Mouse (Mus musculus) c-Kit-positive CD71-positive TER-119-positive erythroid progenitor cells, embryonic 14.5 days (primary cell): Measurements from ENCODE around the gene Hspa1a.
A peak's percentile ranks its signal among the peaks of the same experiment; 100 is the strongest.
"Not testable (repeated sequence)": the region's sequence is repeated elsewhere in the genome, so short reads cannot be mapped to it uniquely, and the experiment has no call there.

Experiments used
- DNase-seq: peaks from one replicate; pipeline ENCODE4 v3.0.0-alpha.2; 2013; ENCODE audit warnings: low spot score

Hspa1a gene

GRCm38 (mm10) chr17:34964640-34965049 lies 7.3 kb downstream of the Hspa1a start:
- no peak for DNase-seq

DNA sequence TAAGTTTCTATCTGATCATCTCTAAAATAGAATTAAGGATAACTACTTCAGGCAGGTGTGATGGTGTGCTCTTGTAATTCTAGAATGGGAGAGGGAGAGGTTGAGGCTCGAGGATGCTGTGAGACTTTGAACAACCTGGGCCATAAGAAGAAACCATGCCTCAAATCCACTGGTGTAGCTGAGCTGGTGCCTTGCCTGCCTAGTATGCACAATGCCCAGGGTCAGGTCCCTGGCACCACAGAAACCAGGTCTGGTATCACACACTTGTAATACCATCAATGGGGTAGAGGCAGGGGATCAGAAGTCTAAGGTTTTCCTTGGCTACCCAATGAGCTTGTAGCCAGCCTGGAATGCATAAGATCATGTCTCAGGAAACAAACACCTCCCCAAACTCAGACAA lies 9.1 kb downstream of the Hspa1a start:
- no peak for DNase-seq

DNA sequence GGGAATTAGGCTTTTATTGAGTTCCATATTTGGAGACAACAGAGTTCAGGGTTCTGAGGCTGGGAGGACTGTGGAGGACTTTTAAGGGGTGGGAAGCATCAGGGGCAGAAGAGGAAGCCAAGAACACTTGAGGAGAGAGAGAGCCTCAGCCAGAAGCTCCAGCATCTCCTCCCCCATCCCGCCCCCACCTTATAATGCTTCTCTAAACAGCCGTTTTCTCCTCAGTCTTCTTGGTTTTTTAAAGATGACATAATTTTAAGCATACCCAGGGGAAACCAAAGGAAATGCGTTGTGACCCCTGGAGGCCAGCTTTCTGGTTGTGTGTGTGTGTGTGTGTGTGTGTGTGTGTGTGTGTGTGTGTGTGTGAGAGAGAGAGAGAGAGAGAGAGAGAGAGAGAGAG lies 9.8 kb downstream of the Hspa1a start:
- DNase-seq, result no peak

DNA sequence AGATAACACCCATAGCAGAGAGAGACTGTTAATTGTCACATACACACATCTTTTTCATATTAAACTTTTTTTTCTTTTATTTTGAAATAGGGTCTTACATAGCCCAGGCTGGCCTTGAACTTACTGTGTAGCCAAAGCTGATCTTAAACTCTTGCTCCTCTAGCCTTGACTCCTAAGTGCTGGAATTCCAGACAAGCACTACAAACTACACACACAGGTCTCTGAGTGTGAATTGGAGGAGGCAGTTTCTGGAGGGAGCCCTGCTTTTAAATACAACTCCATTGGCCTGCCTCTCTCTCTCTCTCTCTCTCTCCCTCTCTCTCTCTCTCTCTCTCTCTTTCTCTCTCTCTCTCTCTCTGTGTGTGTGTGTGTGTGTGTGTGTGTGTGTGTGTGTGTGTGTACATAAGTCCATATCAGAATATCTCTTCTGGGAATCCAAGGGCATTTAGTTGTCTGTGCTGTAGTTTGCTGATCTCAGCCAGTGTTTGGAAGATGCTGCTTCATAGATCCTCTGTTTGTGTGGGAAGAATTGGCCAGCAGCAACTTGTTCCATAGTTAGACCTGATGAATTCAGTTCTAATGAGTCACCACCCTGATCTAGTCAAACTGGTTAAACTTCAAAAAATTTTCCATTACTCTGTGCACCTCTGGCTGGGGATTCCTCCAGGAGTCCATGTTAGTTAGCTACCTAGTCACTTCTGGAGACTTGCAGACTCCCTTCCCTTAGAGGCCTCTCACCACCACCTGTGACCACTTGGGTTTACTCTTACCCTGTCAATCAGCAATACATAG lies 11.1 kb downstream of the Hspa1a start:
- no peak for DNase-seq

GRCm38 (mm10) chr17:34959881-34960515 lies 12.0 kb downstream of the Hspa1a start:
- DNase-seq, result no peak

DNA sequence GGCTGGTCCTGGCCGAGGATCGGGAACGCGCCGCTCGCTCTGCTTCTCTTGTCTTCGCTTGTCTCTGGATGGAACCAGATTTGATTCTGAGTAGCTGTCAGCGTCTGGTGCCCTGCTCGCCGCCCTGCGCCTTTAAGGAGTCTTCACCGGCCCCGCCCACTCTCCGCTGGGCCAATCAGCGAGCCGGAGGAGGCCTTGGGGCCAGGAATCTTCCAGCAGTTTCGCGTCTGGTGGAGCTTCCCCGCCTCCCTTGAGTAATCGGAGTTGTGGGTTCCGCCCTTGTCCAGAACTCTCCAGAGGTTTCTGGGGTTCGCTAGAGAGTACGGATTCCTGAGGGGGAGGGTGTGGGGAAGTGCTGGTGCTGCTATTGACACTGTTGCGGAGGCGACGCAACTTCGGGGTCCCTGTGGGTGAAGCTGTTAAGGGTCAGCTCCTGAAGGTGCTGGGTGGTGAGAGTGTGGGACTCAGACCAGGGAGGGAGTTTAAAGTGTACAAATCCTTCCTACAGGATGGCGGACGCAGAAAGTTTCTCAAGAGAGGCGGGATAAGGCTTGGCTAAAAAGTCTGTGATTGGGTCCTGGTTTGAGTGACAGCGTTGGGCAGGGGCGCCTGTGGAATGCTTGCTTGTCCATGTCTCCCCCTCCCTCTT lies 12.7 kb downstream of the Hspa1a start, which contains the start of gene Hspa1b:
Gene Hspa1b (minus strand): TSS at position 109 of the 649 bp plus-strand sequence.
- DNase-seq, result peak; percentile 53

DNA sequence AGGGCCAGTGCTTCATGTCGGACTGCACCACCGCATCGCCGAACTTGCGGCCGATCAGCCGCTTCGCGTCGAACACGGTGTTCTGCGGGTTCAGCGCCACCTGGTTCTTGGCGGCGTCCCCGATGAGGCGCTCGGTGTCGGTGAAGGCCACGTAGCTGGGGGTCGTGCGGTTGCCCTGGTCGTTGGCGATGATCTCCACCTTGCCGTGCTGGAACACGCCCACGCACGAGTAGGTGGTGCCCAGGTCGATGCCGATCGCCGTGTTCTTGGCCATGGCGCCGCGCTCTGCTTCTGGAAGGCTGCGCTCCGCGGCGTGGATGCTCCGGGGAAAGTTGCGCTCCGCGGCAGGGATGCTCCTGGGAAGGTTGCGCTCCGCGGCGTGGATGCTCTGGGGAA lies 13.2 kb downstream of the Hspa1a start:
- DNase-seq, result not testable (repeated sequence)

- not testable (repeated sequence) for DNase-seq
These were observed 14.0 kb downstream of the Hspa1a start for GRCm38 (mm10) chr17:34957966-34958365.

DNA sequence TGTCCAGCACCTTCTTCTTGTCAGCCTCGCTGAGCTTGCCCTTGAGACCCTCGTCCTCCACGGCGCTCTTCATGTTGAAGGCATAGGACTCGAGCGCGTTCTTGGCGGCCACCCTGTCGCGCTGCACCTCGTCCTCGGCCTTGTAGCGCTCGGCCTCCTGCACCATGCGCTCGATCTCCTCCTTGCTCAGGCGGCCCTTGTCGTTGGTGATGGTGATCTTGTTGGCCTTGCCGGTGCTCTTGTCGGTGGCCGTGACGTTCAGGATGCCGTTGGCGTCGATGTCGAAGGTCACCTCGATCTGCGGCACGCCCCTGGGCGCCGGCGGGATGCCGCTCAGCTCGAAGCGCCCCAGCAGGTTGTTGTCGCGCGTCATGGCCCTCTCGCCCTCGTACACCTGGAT lies 14.7 kb downstream of the Hspa1a start:
- not testable (repeated sequence) for DNase-seq

DNA sequence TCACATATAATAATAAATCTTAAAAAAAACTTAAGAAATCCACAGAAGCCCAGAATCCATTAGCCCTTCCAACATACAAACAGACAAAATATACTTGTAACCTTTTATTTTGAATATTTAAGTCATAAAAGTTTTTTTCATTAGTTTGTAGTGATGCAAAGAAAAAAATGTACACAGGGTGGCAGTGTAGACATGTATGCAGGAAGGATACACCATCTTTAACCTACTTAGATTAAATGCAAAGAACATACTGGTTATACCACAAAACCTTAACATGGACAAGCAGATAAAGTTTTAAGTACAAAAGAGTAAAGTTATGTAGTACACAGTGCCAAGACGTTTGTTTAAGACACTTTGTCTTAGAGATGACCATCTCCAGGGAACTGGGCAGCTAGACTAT lies 15.6 kb downstream of the Hspa1a start:
- peak; percentile 49 for DNase-seq

- peak; percentile 16 for DNase-seq
These were observed 16.1 kb downstream of the Hspa1a start for GRCm38 (mm10) chr17:34955884-34956283.

DNA sequence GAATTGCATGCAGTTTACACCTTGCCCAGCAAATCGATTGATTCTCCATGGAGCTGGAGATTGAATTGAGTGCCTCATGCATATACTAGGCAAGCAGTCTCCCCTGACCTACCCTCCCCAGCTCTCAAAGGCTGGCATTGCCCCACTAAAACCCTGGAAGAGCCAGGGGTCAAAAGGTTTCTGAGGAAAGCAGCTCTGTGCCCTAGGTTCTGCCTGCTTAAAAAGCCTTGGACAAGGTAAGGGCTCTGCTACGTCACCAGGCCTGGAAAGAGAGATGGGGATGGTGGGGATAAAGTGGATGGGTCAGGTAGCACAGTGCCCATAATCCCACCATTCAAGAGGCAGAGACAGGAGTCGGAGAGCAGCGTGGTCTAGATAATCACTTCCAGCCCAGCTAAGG lies 17.1 kb downstream of the Hspa1a start:
- no peak for DNase-seq

DNA sequence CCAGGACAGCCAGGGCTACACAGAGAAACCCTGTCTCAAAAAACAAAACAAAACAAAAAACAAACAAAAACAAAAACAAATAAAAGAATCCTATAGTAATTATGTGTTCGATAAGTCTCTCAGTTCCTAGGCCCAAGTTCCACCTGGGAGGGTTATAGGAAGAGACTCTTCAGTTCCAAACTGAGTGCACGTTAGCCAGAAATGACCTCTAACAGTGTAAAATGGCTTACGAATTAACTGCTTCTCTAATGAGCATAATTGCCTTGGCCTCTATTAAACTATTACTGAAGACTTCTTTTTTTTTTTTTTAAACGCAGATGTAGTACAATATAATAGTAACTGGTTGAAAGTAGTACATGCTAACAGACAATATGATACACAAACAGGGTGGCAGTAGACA lies 18.1 kb downstream of the Hspa1a start:
- DNase-seq, result no peak

DNA sequence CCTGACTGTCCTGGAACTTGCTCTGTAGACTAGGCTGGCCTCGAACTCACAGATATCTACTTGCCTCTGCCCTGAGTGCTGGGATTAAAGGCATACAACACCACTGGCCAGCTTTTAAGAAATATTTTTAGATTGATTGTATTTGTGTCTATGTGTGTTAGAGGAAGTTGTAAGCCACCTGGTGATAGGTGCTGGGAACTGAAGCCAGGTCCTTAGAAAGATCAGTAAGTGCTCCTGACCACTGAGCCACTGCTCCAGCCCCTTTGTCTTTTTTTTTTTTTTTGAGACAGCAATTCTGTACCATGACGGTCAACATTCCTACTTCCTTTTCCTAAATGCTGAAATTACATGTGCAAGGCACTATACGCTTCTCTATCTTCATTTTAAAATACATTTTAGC lies 18.7 kb downstream of the Hspa1a start:
- DNase-seq, result no peak

GRCm38 (mm10) chr17:34952378-34953040 lies 19.4 kb downstream of the Hspa1a start:
- DNase-seq, result peak; percentile 79

DNA sequence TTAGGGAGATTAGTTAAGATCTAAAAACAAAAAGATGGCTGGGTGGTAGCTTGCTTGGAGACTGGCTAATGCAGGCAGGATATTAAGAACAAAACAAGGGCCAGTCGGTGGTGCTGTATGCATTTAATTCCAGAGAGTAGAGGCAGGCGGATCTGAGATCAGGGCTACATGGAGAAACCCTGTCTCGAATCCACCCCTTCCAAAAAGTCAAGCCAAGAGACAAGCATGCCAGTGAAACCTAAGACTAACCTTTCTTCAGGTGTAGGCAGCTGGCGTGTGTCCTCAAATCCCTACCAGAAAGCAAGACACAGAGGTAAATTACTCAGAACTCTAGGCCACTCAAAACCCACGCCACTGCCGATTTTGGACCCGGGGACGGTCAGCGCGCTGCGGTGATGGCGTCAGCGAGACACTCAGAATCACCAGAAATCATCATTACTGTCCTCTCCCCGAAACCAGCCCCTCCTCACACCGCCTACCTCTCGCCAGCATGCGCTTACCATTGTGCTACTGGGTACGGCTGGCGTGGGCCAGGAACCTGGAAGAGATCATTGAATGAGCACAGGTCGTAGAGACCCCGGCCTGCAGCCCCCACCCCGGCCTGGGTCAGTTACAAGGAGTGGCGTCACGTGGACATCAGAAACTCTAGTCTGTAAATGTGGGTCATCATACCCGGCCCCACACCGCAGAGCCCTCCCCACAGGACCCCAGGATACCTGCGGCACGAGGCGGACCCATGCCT lies 20.1 kb downstream of the Hspa1a start:
- peak; percentile 32 for DNase-seq

DNA sequence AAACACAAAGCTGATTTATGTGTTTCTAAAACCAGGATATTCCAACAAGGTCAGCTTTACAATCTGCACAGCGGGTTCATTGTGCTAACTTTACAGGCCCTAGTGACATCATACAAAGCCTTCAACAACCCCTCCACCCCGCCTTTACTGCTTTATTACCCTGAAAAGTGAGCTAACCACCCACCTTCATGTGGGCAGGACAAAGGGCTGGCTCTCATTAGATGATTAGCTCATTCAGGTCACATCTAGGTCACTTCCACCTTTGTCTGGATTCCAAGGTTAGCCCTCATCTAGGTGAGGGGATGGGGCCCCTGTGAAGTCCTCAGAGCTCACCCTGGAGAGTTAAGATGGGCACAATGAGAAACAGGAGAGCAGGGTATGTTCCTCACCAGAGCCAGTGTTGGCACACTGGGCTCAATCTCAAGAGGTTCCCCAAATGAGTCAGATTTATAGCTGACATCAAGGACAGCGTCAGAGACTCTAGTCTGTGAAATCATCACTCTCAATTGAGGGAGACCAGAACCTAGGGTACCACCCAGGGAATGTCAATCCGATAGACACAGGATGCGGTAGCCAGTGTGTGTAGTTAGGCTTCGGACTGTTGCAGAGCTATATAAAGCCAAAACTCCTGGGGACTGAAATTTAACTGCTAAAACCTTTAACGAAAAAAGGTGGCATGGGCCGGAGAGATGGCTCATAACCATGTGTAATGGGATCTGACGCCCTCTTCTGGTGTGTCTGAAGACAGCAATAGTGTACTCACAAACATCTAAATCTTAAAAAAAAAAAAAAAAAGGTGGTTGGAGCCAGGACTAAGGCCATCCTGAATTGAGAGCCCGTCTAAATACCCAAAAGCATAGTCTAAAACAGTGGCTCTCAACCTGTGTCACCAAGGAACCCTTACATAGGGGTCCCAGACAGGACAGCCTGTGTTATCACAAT lies 21.2 kb downstream of the Hspa1a start:
- DNase-seq, result peak; percentile 7

DNA sequence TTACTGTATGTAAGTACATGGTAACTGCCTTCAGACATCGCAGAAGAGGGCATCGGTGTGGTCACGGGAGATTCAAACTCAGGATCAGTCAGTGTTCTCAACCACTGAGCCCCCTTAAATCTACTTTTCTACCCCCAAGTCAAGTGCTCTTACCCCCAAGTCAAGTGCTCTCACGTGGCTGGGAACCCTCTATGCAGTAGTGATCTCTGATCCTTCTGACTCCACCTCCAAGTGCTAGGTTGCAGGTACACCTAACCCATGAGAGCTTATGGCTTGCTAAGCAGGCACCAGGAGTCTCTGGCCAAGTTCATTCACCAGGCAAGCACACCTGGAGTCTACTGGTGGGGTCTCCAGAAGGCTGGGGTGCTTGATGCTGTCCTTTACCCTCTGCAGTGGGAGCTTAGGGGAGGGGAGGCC lies 22.4 kb downstream of the Hspa1a start:
- no peak for DNase-seq

DNA sequence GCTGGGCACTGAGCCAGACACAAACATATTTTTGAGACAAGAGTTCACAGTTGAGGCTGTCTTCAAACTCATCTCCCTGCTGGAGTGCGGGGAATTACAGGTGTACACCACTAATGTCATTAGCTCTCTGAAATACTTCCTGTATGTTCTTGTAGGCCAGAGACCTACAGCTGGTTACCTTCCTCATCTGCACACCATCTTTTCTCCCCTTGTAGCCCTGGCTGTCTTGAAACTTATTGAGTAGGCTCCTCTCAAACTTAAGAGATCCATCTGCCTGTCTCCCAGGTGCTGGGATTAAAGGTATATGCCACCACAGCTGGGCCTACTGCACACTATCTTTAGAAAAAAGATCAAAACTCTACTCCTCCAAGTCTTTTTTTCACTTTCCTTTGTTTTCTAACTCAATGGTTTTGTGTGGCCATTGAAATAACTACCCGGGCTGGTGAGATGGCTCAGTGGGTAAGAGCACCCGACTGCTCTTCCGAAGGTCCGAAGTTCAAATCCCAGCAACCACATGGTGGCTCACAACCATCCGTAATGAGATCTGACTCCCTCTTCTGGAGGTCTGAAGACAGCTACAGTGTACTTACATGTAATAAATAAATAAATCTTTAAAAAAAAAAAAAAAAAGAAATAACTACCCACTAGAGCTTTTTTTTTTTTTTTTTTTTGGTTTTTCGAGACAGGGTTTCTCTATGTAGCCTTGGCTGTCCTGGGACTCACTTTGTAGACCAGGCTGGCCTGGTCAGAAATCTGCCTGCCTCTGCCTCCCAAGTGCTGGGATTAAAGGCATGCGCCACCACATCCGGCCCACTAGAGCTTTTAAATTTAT lies 23.0 kb downstream of the Hspa1a start:
- DNase-seq, result not testable (repeated sequence)

DNA sequence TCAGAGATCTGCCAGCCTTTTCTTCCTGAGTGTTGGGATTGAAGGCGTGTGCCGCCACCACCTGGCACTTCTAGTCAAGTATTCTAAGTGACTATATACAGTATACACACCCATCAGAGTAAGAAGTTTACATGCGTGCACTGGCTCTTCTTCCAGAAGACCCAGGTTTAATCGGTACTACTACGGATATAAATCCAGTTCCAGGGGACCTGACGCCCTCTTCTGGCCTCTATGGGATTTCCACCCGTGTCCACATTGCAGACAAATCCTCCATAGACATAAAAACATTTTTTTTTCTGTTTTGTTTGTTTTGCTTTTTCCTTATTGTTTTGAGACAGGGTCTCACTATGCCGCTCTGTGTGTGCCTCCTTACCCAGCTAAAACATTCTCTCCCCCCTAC lies 24.4 kb downstream of the Hspa1a start:
- no peak for DNase-seq
